Mouse (Mus musculus) stomach, postnatal 0 days (tissue): ENCODE data around the gene Gas7. TPM values are rescaled to one million over a fixed set of nuclear protein-coding genes. Genes with fewer than 3 reads are reported as not detected.

Source experiments
- ATAC-seq: fragments of 200-750 bp; cut with Nextera tagmentation; 2 replicates; pipeline ENCODE4 v1.8.0; 2017; ENCODE audit not compliant: low FRiP score, low TSS enrichment
- DNase-seq: peaks from one replicate; pipeline ENCODE4 v3.0.0-alpha.2; 2016; ENCODE audit warnings: low spot score
- H3K27ac ChIP-seq: fragments of 300-500 bp; sonication (generic); replicated peaks from 2 replicates; pipeline ENCODE4 v1.5.1; 2014; ENCODE audit warnings: mild to moderate bottlenecking, control low read depth
- H3K27me3 ChIP-seq: fragments of 300-500 bp; sonication (generic); 2 replicates; pipeline ENCODE4 v1.6.1; 2014; ENCODE audit warnings: low read length; ENCODE audit not compliant: control insufficient read depth, insufficient read depth
- H3K36me3 ChIP-seq: fragments of 300-500 bp; sonication (generic); 2 replicates; pipeline ENCODE4 v1.6.1; 2014; ENCODE audit warnings: low read length, mixed read lengths; ENCODE audit not compliant: control insufficient read depth, insufficient read depth
- H3K4me1 ChIP-seq: fragments of 300-500 bp; sonication (generic); replicated peaks from 2 replicates; pipeline ENCODE4 v1.6.1; 2014; ENCODE audit warnings: antibody characterized with exemption; ENCODE audit not compliant: control insufficient read depth, insufficient read depth
- H3K4me2 ChIP-seq: fragments of 300-500 bp; sonication (generic); replicated peaks from 2 replicates; pipeline ENCODE4 v1.6.1; 2014; ENCODE audit warnings: low read depth, mild to moderate bottlenecking, control low read depth, moderate library complexity
- H3K4me3 ChIP-seq: fragments of 300-500 bp; sonication (generic); 2 replicates; pipeline ENCODE4 v1.5.1; 2014; ENCODE audit warnings: low read depth, low read length, control low read depth
- H3K9ac ChIP-seq: fragments of 300-500 bp; sonication (generic); 2 replicates; pipeline ENCODE4 v1.6.1; 2014; ENCODE audit warnings: mild to moderate bottlenecking, low read length, control low read depth, mixed read lengths
- H3K9me3 ChIP-seq: fragments of 300-500 bp; sonication (generic); 2 replicates; pipeline ENCODE4 v1.6.1; 2016; ENCODE audit warnings: low read length; ENCODE audit not compliant: control insufficient read depth
- CTCF ChIP-seq: IDR thresholded peaks from 2 replicates; pipeline ENCODE4 v1.5.1; 2016; ENCODE audit warnings: antibody characterized with exemption, low read depth, mild to moderate bottlenecking, moderate library complexity
- EP300 ChIP-seq: optimal IDR thresholded peaks from 2 replicates; pipeline ENCODE3; 2016; ENCODE audit warnings: antibody characterized with exemption
- WGBS: fragments of 180-500 bp; shearing (Covaris S2); extraction: QIAGEN DNeasy Blood & Tissue Kit; methylation state at CpG from one replicate; pipeline ENCODE4 v1.1.7; 2014; 5-methylcytosine and 5-hydroxymethylcytosine counted together
- polyA plus RNA-seq: library from polyadenylated mRNA; unstranded; fragments of >200 nt; fragmentation: Nextera tagmentation; extraction: Ambion mirVana; gene quantifications from 2 replicates; pipeline ENCODE4 v1.2.1, GENCODE M21; 2015

Gas7 gene
- polyA plus RNA-seq, 1 experiment from 2014 or later = 18.3 TPM

- no peak overlapping the region for H3K9ac ChIP-seq
- H3K4me2 ChIP-seq = no peak overlapping the region
- WGBS = 34% methylated on average over 2 of the region's 2 CpGs
- no peaks in the 10 kb centered on the region for H3K27me3 ChIP-seq
- peaks cover 7% of the 10 kb centered on the region for H3K4me1 ChIP-seq
- peak overlapping the region; percentile 81 for H3K27ac ChIP-seq
- no peaks in the 10 kb centered on the region for H3K36me3 ChIP-seq
- no peak for DNase-seq
- TF ChIP-seq EP300 (no peak), CTCF (no peak)
- H3K9me3 ChIP-seq = no peaks in the 10 kb centered on the region
- no peak for ATAC-seq
- H3K4me3 ChIP-seq = no peak overlapping the region
Observed at GRCm38 (mm10) chr11:67524731-67525130, 69.5 kb downstream of the Gas7 start.

GRCm38 (mm10) chr11:67525841-67526240 lies 70.6 kb downstream of the Gas7 start:
- Histone ChIP-seq H3K36me3 (no peaks in the 10 kb centered on the region), H3K4me2 (no peak overlapping the region), H3K4me3 (no peak overlapping the region), H3K27me3 (no peaks in the 10 kb centered on the region), H3K9me3 (no peaks in the 10 kb centered on the region), H3K4me1 (peaks cover 7% of the 10 kb centered on the region), H3K9ac (no peak overlapping the region; the same call in 1 of the 2 replicates), H3K27ac (peak overlapping the region; percentile 93)
- TF ChIP-seq EP300 (no peak), CTCF (no peak)
- 51% methylated on average over 3 of the region's 3 CpGs for WGBS
- ATAC-seq (no peak), DNase-seq (no peak)

GRCm38 (mm10) chr11:67526621-67527545 lies 71.6 kb downstream of the Gas7 start:
- TF ChIP-seq CTCF (peak; percentile 39), EP300 (no peak)
- Histone ChIP-seq H3K9ac (peak overlapping the region; percentile 32; the same call in 1 of the 2 replicates), H3K4me3 (no peak overlapping the region), H3K9me3 (no peaks in the 10 kb centered on the region), H3K27me3 (no peaks in the 10 kb centered on the region), H3K36me3 (no peaks in the 10 kb centered on the region), H3K27ac (peak overlapping the region; percentile 93), H3K4me2 (no peak overlapping the region), H3K4me1 (peaks cover 7% of the 10 kb centered on the region)
- DNase-seq = peak; percentile 84
- peak; percentile 91 for ATAC-seq
- WGBS = 51% methylated on average over 12 of the region's 12 CpGs

GRCm38 (mm10) chr11:67531286-67531685 lies 76.0 kb downstream of the Gas7 start:
- H3K36me3 ChIP-seq = no peaks in the 10 kb centered on the region
- H3K4me2 ChIP-seq = no peak overlapping the region
- peak overlapping the region; percentile 69 for H3K27ac ChIP-seq
- H3K9ac ChIP-seq = no peak overlapping the region
- no peak for TF ChIP-seq CTCF
- TF ChIP-seq EP300 = no peak
- H3K27me3 ChIP-seq = no peaks in the 10 kb centered on the region
- DNase-seq = no peak
- H3K9me3 ChIP-seq = no peaks in the 10 kb centered on the region
- 22% methylated on average over 2 of the region's 2 CpGs for whole genome bisulfite sequencing
- no peak overlapping the region for H3K4me3 ChIP-seq
- ATAC-seq = no peak
- peaks cover 6% of the 10 kb centered on the region for H3K4me1 ChIP-seq

- Histone ChIP-seq H3K9ac (no peak overlapping the region; the same call in 1 of the 2 replicates), H3K4me1 (peaks cover 3% of the 10 kb centered on the region), H3K27me3 (no peaks in the 10 kb centered on the region), H3K27ac (peak overlapping the region; percentile 53), H3K4me3 (no peak overlapping the region), H3K4me2 (no peak overlapping the region), H3K36me3 (no peaks in the 10 kb centered on the region), H3K9me3 (no peaks in the 10 kb centered on the region)
- 69% methylated on average over 6 of the region's 6 CpGs for WGBS
- peak; percentile 66 for ATAC-seq
- TF ChIP-seq CTCF (no peak), EP300 (no peak)
- peak; percentile 45 for DNase-seq
Observed at GRCm38 (mm10) chr11:67531926-67532565, 76.8 kb downstream of the Gas7 start.

- ATAC-seq = 0 out of 2 replicates have a peak, but pooled peaks have one; percentile 16
- no peaks in the 10 kb centered on the region for H3K9me3 ChIP-seq
- H3K4me2 ChIP-seq = no peak overlapping the region
- 65% methylated on average over 10 of the region's 10 CpGs for WGBS
- no peaks in the 10 kb centered on the region for H3K27me3 ChIP-seq
- H3K4me1 ChIP-seq = no peaks in the 10 kb centered on the region; the same call in 1 of the 2 replicates
- no peak for DNase-seq
- peak overlapping the region; percentile 53 for H3K27ac ChIP-seq
- no peaks in the 10 kb centered on the region for H3K36me3 ChIP-seq
- H3K4me3 ChIP-seq = no peak overlapping the region
- TF ChIP-seq CTCF (no peak), EP300 (no peak)
- H3K9ac ChIP-seq = no peak overlapping the region; the same call in 1 of the 2 replicates
Observed at GRCm38 (mm10) chr11:67532728-67533127, 77.5 kb downstream of the Gas7 start.
